Mouse (Mus musculus) urinary bladder, postnatal 10 days (tissue): ENCODE results near the gene Evi2.

Source experiments
- DNase-seq: peaks from one replicate; pipeline ENCODE4 v3.0.0; 2022; ENCODE audit warnings: low spot score

Gene Evi2

DNA sequence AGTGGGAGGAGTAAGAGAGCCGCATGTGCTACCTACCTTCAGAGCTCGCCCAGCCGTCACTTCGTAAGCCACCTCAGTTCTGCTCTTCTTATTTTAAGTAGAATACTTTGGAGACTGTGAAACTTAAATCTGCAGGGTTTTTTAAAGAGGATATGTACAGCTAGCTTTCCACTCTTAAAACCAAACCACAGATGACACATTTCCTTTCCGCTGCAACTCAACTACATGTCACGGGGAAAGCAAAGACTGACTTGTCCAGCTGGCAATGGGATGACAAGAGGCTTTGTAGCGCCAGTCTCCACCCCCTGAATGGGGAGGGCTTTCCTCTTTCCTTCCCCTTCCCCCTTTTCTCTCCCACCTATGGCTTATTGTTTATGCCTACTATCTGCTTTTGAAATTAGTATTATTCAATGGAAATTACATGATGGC is at the start of gene Evi2, which contains the start of gene Evi2a:
Evi2 (minus strand) TSS at position 257 of the 429 bp plus-strand sequence.
Evi2a (minus strand) TSS at position 277 of the 429 bp plus-strand sequence.
- no peak for DNase-seq

DNA sequence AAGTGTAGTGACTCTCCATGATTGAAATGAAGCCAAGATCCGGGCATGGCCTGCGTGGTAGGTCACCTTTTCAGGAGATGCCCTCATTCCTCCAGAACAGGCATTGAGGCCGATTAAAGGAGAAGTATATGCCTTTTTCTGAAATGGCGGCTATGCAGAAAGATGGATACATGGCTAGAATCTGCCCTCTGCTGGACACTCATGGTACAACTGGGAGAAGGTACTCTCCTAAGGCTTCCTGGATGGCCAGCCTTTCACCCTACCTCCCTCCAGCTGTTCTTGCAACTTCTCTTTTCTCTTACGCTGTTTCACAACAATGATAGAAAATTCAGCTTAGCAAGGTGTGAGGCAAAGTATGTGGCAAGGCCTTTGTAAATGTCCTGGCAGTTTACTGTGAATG is 47.4 kb upstream of the Evi2 start:
- no peak for DNase-seq

DNA sequence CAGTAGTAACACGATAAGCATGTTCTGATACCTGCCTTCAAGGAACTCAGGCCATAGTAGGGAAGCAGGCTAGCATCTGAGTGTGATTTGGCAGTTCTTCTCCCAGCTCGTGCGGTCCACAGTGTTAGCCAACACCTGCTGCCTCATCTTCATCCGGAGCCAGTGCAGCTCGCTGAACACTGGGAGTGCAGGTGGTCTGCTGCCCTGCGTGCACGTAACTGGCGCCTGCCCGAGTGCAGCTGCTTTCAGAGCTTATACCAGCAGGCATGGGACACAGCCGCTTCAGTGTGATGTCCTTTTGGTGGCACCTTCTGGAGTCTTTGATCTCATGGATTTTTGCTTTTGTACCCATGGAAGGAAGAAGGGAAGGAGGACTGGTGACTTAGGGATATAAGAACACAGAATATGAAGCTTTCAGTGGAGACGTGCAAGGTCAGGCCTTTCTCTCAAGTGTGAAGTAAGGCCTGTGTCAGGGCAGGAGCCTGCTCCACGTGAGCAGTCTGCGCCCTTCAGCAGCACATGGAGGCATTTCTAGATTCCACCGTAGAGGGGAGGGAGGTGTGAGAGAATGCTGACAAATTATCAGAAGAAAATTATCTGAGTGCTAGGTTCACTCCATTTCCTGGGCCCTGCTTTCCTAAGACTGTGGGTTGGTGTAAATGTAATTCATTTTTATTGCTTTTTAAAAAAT is 45.1 kb upstream of the Evi2 start:
- DNase-seq = no peak

DNA sequence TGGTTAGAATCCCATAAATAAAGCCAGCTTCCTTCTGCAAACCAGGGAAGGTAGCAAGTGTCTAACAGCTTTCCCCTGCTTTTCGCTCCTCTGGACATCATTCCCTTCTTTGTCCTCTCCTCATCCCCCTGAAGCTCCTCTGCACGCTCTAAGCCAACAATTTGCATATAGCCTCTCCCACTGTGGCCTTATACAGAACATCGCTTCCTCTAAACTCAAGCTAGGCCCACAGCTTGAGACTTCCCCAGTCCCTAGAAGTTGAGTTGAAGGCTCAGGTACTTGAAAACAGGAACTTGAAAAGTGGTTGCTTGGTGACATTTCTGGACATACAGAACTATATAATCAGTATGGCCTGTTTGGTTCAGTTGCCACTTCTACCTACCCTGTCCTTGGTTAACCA is 43.4 kb upstream of the Evi2 start:
- no peak for DNase-seq

DNA sequence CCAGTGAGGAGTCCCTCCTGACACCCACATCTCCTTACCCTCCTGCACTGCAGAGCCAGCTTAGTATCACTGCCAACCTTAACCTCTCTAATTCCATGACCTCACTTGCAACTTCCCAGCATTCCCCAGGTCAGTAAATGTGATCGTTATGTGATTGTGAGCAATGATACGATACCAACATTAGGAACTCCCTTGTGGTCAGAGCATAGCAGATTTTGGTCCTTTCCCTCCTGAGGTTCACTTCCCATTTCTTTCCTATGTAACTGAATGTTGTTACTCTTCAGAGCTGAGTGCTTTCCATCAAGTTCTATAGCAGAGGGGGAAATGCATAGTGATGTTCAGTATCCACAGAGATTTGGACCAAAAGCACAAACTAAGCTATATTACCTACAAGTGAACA is 39.9 kb upstream of the Evi2 start:
- DNase-seq = no peak

DNA sequence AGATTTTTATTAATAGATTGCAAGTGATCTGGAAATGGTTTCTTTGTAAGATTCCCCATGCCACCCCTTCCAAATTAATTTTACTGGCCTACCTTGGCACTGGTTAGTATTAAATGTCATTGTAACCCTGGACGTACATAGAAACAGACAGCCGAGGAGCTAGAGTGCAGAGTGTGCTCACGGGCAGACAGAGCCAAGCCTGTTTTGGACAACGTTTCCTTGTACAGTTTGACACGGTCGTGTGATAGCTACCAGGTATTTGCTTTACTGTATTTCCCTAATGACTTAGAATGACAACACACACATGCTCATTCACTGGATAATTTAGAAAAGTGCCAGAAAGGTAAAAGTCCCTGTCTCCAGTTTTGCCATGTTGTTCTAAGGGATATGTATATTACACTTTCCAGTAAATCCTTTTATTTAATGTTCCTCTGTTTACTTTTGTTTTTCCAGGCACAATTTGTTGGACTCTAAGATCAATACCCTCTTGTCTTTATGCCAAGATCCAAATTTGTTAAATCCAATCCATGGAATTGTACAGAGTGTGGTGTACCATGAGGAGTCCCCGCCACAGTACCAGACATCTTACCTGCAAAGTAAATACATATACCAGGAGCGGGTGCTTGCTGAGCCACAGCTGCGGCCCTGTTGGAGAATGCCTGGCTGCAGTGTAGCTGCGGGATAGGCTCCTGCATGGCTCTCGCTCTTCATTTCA is 38.0 kb upstream of the Evi2 start:
- DNase-seq = no peak

DNA sequence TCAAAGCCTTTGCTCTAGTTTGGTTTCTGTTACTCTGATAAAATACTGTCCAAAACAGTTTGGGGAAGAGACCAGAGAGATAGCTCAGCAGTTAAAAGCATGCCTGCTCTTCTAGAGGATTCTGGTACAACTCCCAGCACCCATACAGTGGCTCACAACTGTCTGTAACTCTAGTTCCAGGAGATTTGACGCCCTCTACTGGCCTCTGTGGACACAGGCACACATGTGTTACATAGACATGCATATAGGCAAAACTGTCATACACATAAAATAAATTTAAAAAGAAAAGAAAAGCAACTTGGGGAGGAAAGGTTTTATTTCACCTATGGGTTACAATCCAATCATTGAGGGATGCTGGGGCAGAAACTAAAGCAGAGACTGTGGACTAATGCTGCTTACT is 36.6 kb upstream of the Evi2 start:
- no peak for DNase-seq

DNA sequence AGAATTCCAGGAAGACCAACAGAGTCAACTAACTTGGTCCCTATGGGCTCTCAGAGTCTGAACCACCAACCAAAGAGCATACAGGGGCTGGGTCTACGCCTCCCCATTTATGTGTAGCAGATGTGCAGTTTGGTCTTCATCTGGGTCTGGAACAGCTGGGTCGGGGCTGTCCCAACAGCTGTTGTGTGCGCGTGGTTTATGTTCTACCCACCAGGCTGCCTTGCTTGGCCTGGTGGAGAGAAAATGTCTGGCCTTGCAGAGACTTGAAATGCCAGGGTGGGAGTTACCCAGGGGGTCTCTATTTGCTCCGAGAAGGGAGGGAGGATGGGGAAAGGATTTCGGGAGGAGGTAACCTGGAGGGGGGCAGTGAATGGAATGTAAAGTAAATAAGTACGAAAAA is 33.1 kb upstream of the Evi2 start:
- no peak for DNase-seq

DNA sequence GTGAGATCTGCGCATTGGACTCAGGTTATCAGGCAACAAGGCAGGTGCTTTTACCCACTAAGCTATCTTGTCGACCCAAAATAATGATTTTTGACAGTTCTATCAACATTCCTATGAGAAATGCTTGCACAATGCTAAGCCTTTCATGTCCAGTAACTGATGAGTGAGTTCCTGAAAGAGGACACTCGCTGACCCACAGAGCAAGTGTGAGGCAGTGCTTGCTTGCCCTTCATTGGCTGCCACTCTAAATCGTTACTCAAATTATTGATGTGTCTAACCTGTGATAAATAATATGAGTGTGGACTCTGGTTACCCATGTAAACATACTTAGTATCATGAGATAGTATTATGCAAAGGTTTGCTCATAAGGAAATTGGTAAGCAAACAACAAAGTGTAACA is 30.1 kb upstream of the Evi2 start:
- no peak for DNase-seq

DNA sequence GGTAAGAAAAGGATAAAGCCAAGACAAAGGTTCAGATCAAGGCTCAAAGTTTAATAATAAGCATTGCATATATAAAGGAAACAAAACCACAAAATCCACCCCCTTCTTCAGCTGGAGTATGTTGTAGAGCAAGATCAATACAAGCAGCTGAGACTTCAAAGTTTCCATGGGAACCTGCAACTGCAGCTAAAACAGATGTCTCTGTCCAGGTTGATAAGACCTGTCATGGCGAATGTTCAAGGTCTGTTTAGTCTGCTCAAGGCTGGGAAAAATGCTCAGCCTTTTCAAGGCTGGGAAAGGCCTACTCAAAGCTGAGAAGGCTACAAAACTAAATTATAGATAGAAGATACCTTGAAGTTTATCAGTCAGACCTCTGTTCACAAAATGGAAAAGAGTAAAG is 22.2 kb upstream of the Evi2 start:
- no peak for DNase-seq

DNA sequence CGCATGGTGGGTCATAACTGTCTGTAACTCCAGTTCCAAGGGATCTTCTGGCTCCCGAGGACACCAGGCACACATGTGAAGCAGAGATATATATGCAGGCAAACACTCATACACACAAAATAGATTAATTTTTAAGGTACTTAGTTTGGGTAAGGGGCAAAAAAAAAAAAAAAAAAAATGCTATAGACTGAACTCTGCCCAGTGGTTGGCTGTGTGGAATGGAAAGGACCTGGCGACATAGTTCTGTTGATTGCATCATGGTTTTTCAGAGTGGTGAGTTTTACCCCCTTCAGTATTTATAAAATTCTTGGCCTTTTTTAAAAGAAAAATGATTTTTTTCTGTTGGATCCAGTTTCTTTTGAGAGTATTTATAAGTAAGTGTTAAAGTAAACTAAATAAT is 5.9 kb upstream of the Evi2 start:
- DNase-seq = no peak

DNA sequence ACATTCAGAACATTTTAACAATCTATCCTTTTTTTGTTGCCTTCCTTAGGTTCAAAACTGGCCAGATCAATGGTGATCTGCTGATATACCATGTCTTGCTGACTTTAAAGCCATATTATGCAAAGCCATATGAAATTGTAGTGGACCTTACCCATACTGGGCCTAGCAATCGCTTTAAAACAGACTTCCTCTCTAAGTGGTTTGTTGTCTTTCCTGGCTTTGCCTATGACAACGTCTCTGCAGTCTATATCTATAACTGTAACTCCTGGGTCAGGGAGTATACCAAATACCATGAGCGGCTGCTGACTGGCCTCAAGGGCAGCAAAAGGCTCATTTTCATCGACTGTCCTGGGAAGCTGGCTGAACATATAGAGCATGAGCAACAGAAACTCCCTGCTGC is 5.2 kb upstream of the Evi2 start:
- DNase-seq = no peak

DNA sequence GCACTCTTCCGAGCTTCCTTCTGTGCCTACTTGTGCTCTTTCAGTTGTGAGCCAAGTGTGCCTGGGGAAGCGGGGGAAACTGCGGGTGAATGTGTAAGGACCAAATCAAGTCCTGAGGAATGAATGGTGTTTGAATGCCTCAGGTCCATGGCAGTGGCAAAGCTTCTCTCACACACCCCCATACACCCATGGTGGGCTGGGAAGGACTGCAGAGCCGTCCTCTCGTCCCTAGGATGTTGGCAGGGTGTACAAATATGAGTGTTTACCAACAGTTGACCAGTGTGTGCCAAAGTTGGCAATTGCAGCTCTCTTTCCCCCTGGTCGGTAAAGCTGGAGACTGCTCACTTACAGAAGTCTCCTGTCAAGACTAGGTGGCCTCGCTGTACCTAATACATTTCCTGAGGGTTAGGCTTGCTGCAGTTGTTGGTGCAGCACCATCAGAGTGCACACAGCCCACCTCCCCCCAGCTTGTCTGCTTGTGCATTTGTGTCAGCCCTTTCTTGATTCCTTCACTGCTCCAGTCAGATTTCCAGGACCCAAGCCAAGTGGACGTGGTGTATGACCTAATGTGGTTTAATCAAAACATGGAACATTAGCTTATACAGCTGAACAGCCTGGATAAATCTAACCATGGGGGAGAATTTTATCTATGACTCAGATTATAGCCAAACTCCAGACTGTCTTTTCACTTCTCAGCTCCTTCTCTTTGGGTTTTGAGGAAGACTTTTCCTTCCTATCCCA is 3.7 kb upstream of the Evi2 start:
- DNase-seq = no peak

DNA sequence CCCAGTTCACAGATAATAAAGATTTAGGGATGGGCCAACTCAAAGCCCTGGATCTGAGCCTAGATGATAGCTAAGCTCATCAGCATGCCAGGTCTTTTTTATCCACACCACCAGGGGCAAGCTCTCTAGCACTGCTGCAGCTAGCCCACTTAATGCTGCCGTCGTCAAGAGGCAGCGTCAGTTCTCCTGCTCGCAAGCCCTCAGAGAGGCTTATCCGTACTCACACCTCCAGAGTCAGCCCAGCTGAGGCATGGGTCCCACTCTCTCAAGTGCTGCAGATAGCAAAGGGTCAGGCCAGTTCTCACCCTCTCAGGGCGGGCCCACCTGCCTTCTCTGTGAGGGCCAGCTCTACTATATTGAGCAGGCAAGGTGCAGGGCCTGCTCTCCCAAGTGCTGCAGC is 2.9 kb upstream of the Evi2 start:
- DNase-seq = no peak

DNA sequence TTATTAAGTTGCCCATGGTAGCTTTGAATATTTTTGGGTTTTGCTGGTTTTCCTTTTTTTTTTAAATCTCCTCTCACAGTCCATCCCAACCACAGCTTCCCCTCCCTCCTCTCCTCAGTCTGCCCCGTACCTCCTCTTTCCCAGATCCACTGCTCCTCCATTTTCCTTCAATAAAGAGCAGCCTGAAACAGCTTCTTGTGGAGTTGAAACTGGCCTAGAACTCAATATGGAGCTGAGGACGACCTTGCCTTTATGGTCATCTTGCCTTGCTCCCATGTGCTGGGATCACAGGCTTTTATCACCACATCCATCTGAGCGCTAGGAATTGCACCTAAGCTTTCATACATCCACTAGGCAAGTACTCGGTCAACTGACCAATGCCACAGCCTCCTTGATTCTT is 1.1 kb upstream of the Evi2 start:
- no peak for DNase-seq

DNA sequence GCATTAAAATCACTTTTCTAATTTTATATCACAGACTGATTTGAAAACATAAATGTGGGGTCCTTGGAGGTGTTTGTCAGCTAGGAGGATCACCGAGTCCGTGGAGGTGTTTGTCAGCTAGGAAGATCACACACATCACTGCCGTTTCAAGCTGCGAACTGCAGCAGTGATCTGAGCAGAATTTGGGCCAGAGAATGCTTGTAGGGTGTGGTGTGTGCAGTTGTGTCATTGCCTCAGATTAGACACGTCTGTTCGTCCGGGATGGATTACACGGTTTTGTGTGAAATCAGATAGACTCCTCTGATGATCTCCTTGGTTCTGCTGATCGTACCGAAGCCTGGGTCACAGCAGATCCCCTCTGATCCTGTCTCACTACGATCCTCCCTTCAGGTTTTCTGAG is 385 bp upstream of the Evi2 start:
- no peak for DNase-seq

DNA sequence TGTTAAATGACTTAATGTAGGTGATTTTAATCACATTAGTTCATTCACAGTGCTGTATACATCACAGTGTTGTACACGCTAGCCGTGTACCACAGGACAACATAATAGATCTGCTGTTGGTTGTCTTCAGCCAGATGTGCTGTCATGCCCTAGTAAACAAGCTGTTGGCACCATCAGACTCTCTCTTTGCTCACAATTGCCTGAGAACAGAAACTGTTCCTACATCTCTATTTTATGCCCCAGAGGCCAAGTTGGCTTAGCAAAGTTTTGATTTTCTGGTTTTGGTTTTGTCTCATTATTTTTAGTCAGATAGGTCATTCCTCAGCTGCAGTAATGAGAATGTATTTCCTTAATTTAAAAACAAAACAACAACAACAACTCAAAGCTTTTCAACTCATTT is 653 bp downstream of the Evi2 start:
- no peak for DNase-seq

DNA sequence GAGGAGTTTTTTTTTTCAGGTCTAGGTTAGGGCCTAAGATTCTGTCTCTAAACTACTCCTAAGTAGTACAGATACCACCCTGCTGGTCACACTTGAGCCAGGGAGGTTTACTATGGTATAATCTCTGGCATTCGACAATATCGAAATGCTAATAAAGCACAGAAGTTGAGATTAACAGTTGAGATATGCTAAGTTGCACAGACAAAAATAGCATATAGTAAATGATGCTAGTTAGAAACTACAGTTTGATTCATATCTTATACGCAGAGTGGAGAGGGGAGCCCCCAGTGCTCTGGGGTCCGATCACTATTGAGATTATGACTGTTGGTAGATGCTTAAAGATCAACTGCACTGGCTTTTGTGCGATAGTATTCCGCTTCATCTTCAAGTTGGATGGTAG is 1.2 kb downstream of the Evi2 start:
- no peak for DNase-seq

DNA sequence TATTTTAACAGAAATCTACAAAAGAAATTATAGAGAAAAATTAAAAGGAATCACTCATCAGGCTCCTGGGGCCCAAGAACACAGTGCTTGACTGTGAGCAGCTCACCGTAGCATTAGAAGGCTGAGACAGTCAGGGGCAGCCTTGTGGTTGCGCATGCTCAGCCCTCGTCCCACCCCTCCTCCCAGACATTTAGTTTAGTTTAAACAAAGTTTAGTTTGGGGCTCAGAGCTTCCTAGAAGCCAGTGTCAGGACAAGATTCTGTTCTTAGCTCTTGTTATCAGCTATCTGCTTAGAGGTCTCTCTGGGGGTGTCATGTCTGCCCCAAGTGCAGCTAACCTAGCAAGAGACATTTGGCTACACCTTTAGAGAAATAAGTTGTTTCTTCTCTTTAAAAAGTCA is 1.8 kb downstream of the Evi2 start:
- DNase-seq = no peak

DNA sequence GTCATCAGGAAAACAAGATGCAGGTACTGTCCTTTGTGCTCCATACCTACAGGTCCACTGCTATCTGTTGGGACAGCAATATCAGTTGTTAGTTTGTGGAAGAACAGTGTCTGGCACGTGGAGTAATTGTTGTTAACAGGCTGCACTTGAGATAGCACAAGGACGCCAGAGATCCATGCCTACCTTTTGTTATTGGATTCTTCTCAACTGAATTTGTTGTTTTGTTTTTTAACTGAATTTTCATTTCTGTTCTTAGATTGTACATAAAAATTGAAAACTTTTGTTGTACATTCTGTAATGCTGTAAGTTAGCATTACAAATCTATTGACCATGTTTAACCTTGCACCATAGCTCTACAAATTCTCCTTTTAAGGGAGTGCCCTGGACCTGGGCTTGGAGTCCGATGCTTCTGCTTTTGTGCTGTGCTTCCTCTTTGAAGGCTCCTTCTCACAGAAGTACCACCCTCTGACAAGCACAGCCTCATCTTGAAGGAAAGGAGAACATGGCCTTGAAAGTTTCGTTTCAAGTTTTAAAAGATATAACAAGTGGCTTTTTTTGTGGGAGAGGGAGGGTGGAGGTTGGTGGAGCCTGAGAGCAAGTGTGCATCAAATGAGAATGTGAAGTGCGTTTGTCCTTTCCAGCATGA is 2.5 kb downstream of the Evi2 start:
- no peak for DNase-seq

DNA sequence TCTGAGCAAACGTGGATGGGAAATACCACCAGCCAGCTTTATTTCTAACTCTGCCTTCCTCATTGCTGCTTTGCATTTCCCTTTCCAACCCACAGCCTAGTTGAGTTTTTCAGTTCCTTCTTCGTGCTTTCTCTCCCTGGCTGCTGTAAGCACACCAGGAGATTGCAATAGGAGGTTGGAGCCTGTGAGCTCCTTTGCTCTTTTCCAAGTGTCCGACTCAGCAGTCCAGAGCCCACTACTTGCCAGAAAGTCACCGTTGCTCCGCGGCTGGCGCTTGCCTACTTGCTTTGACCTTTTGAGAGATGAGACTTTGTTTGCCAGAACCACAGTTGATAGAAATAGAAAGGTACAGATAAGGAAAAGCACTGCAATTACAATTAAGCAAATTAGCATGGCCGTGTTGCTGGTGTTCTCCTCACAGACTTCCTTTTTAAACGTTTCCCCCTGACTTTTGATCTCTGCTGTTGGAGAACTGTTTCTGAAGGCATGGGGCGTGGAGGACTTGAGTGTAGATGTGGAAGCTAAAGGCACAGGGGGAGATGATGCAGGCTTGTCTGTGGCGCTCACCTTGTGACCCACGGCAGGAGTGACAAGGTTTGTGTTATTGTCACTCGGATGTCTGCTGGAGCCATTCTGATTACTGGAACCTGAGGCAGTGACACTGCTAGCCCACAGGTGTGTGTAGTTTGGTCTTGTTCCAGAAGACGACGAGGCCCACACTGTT is 3.2 kb downstream of the Evi2 start:
- DNase-seq = no peak

DNA sequence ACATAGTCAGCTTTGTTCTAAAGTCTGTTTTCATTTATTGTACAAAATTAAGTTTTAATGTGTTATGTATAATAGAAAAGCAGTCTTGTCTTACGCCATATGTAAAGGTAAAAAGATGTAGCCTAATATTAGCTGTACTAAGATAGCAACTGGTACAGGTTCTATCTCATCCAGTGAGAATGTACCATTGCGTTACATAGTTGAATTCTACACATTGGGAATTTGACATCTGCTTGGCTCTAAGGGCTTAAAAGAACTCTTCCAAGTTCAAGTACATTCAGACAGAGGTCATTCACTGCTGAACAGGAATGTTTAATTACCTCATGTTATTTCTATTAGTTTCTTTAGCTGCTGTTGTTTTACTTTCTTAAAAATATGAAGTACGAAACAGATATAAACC is 3.8 kb downstream of the Evi2 start:
- DNase-seq = no peak
